Comparison of ENCODE assay signal across 9 mouse cellular contexts in the genomic region with DNA sequence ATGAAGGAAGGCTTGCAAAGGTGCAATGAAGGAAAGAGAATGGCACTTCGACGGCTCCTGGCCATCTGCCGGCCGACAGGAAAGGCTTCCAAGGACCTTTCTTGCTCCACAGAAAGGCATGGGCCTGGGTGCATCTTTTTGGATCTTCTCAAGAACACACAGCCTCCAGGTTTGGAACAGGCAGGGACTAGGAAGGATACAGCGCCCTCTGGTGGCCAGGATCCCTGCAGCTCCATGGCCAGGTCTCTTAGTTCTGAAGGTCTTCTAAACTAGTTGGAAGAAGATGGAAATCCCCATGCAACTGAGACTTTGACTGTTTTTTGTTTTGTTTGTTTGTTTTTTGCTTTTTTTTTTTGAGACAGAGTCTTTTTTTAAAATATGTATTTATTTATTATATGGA. TPM values are rescaled to one million over a fixed set of nuclear protein-coding genes. Genes with fewer than 3 reads are reported as not detected.
A peak's percentile ranks its signal among the peaks of the same experiment; 100 is the strongest.
DNase-seq lines count a peak whose midpoint lies in the region; ATAC-seq and TF ChIP-seq lines count a peak whose summit lies in the region.
"Had no signal": no experiment of that assay in that cellular context is flagged by ENCODE, and none has a peak within 500 bp of the region (broad histone marks: within the 10 kb centered on the region; RNA-seq: fewer than 3 reads in every experiment).

No protein-coding gene starts in this region.

- no peaks in the 10 kb centered on the region for H3K79me2 ChIP-seq in heart, adult 2 months (replicated peaks; ENCODE audit: control insufficient read depth, insufficient read depth, low read length)

- intact Hi-C loops in heart, adult 2 months (cut with DNase I), result loop anchor here (1.0 kb wide), 2 partner anchors 99 to 112 kb away; no protein-coding TSS in a partner anchor

- DNase-seq in cerebellum, adult 11 months, result peak; percentile 82
- peak; percentile 84 for DNase-seq in R1 (ENCODE audit: low read depth, low spot score)
- peak; percentile 93 to 95 for DNase-seq in cerebellum, postnatal 25 days
- DNase-seq in heart, adult 2 months, result peak; percentile 82 to 91
- DNase-seq in layer of hippocampus, postnatal 25 days (ENCODE audit: extremely low spot score in 1 of 2, low spot score in 1 of 2), result peak; percentile 88 to 98
- DNase-seq in mesoderm, embryonic 11.5 days (ENCODE audit: low read depth, low spot score), result peak; percentile 89
- peak; percentile 81 to 97 for DNase-seq in spleen, postnatal 4 days (ENCODE audit: low spot score in 2 of 2)

- ATAC-seq in cerebellum, adult (ENCODE audit: insufficient number of reproducible peaks, low FRiP score, low TSS enrichment), result no peak

- TF ChIP-seq CTCF in heart, adult 2 months (IDR thresholded peaks at IDR 0.05), result no peak; the same call in 1 of the 2 replicates

- no peaks in the 10 kb centered on the region for H3K36me3 ChIP-seq in heart, adult 2 months (ENCODE audit: control insufficient read depth, insufficient read depth, low read length)
- H3K36me3 ChIP-seq: midbrain, embryonic 12.5 days had no signal

- WGBS in heart, adult 2 months, result 2% methylated on average over 5 of the region's 5 CpGs

- TF ChIP-seq EP300 in heart, adult 2 months (IDR thresholded peaks at IDR 0.05; ENCODE audit: insufficient read depth, low read depth, low read length), result peak; percentile 76; the same call in 1 of the 2 replicates

- H3K4me1 ChIP-seq in heart, adult 2 months (ENCODE audit: control insufficient read depth, insufficient read depth, low read length), result peaks cover 5% of the 10 kb centered on the region

- H3K27me3 ChIP-seq in heart, adult 2 months (ENCODE audit: control insufficient read depth, insufficient read depth, low read length), result no peaks in the 10 kb centered on the region; the same call in 1 of the 2 replicates

- no peak for TF ChIP-seq POLR2A in heart, adult 2 months (IDR thresholded peaks at IDR 0.05; ENCODE audit: insufficient read depth, low read depth, low read length)

- H3K27ac ChIP-seq in heart, adult 2 months, result no peak overlapping the region
- H3K27ac ChIP-seq: midbrain, embryonic 12.5 days had no signal

- H3K4me3 ChIP-seq in heart, adult 2 months, result no peak overlapping the region
- H3K4me3 ChIP-seq: midbrain, embryonic 12.5 days had no signal

- no peak overlapping the region for H3K9ac ChIP-seq in heart, adult 2 months (ENCODE audit: low read depth, low read length)
- H3K9ac ChIP-seq: midbrain, embryonic 12.5 days had no signal

RNA-seq across cellular contexts. Expression of a gene that starts 3.5 kb away (rescaled TPM):
- 10 to 100 TPM; 46.9 to 54.0 TPM for total RNA-seq in heart, adult 2 months (2021)
- 86.3 and 98.2 TPM in 2 replicates for polyA plus RNA-seq in heart, adult 2 months (2012; rRNA removed)
- 10 to 100 TPM; 86.6 to 97.7 TPM for total RNA-seq in layer of hippocampus, postnatal 25 days (2021)

RNA-seq across cellular contexts. Expression of a gene that starts 12.1 kb away (rescaled TPM):
- 1 to 10 TPM; 1.9 to 2.4 TPM for total RNA-seq in heart, adult 2 months (2021)
- 3.7 and 7.3 TPM in 2 replicates for polyA plus RNA-seq in heart, adult 2 months (2012; rRNA removed)
- total RNA-seq in layer of hippocampus, postnatal 25 days (2021), result 1 to 10 TPM; 9.6 to 9.7 TPM

RNA-seq across cellular contexts. Expression of a gene that starts 19.5 kb away (rescaled TPM):
- 10 to 100 TPM; 13.0 to 13.9 TPM for total RNA-seq in heart, adult 2 months (2021)
- 20.7 and 21.1 TPM in 2 replicates for polyA plus RNA-seq in heart, adult 2 months (2012; rRNA removed)
- 10 to 100 TPM; 50.7 to 57.2 TPM for total RNA-seq in layer of hippocampus, postnatal 25 days (2021)

RNA-seq across cellular contexts. Expression of a gene that starts 29.0 kb away (rescaled TPM):
- 1 to 10 TPM; 4.8 to 9.3 TPM for total RNA-seq in heart, adult 2 months (2021)
- polyA plus RNA-seq in heart, adult 2 months (2012; rRNA removed), result 10.4 and 11.5 TPM in 2 replicates
- 100 to 1,000 TPM; 356 to 398 TPM for total RNA-seq in layer of hippocampus, postnatal 25 days (2021)

RNA-seq across cellular contexts. Expression of a gene that starts 52.9 kb away (rescaled TPM):
- total RNA-seq in heart, adult 2 months (2021), result under 1 TPM; 0.86 to 0.94 TPM
- 0.53 and 1.1 TPM in 2 replicates for polyA plus RNA-seq in heart, adult 2 months (2012; rRNA removed)
- 10 to 100 TPM; 96.9 to 97.3 TPM for total RNA-seq in layer of hippocampus, postnatal 25 days (2021)
